Mouse (Mus musculus) erythroblast, embryonic 14.5 days (primary cell): ENCODE data around the gene Cbx6.

ENCODE experiments used
- GATA1 ChIP-seq: IDR thresholded peaks from 2 replicates; pipeline ENCODE4 v1.6.1; 2012; ENCODE audit warnings: low read length, inconsistent platforms, mixed read lengths
- TAL1 ChIP-seq: IDR thresholded peaks from 3 replicates; pipeline ENCODE4 v1.6.1; 2012; ENCODE audit warnings: low read length, inconsistent platforms, mixed read lengths

DNA sequence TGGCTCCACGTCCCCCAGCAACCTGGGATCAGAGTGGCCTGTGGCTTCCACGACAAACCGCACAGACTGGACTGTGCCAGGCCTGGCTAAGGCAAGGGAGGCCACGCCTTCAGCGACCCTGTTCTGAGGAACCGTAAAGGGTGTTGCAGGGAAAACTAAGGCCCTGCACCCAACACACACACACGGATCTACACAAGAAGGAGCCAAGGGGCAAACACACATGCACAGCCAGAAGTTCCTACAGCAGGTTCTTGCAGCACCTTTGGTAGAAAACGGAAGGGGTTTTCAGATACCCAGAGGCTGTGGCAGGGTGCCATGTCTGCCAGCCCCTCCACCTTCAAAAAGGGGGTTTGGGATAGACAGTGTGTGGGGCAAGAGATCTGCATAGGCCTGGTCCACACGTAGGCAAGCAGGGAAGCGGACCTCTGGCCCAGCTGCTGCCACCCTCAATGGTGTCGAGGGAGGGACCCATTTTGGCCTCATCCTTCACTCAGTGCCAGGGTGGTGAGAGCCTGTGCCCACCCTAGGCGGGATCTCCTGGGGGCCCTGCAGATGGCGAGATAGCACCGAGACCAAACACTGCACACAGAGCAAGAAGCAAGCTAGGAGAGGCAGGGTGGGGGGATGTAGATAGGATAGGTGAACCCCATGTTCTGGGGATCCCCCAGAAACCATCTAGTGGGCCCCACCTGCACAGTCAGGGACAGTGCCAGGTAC is 7.3 kb downstream of the Cbx6 start:
- TF ChIP-seq GATA1, result no peak
- TF ChIP-seq TAL1, result no peak
